Mouse (Mus musculus): ENCODE results near the gene Pfn3. TPM values are rescaled to one million over a fixed set of nuclear protein-coding genes. Genes with fewer than 3 reads are reported as not detected.

The Pfn3 gene
- polyA plus RNA-seq, 1 experiment from 2014 or later, result not detected

GRCm38 (mm10) chr13:55403266-55403665 lies 11.8 kb downstream of the Pfn3 start:
- H3K27me3 ChIP-seq (replicated peaks; ENCODE audit: insufficient read depth, low read length), result no peaks in the 10 kb centered on the region

DNA sequence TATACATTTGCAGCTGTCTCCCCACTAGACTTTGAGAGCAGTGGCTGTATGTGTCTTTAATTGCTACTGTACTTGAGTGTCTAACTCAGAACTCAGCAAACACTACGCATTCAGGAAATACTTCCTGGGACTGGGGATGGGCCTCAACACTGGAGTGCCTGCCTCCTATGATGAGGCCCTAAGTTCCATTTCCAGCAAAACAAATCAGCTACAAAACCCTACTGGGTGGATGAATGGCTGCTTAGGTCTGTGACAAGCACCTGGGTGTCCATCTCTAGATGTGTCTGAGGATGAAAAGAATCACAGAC lies 15.0 kb downstream of the Pfn3 start:
- Histone ChIP-seq H3K9ac (replicated peaks; ENCODE audit: low read depth) (no peak overlapping the region), H3K4me3 (ENCODE audit: low read depth, low read length) (no peak overlapping the region), H3K4me1 (ENCODE audit: insufficient read depth, low read depth, low read length) (no peaks in the 10 kb centered on the region), H3K36me3 (ENCODE audit: insufficient read depth, low read length) (no peaks in the 10 kb centered on the region), H3K27me3 (replicated peaks; ENCODE audit: insufficient read depth, low read length) (no peaks in the 10 kb centered on the region), H3K9me3 (ENCODE audit: low read length) (no peaks in the 10 kb centered on the region), H3K4me2 (replicated peaks; ENCODE audit: low read depth, low read length) (no peak overlapping the region), H3K27ac (ENCODE audit: low read length) (no peak overlapping the region)
- 35% methylated on average over 1 of the region's 1 CpGs for WGBS
- TF ChIP-seq EP300 (IDR thresholded peaks at IDR 0.05), result no peak
- TF ChIP-seq CTCF (IDR thresholded peaks at IDR 0.05), result no peak
- DNase-seq (ENCODE audit: low spot score) (peak; percentile 30), ATAC-seq (no peak; the same call in 1 of the 2 replicates)

More at GRCm38 (mm10) chr13:55403266-55403665, 11.8 kb downstream of the Pfn3 start:
- TF ChIP-seq EP300 (IDR thresholded peaks at IDR 0.05), result no peak
- no peak for TF ChIP-seq CTCF (IDR thresholded peaks at IDR 0.05)
- H3K9ac ChIP-seq (replicated peaks; ENCODE audit: low read depth), result no peak overlapping the region
- DNase-seq (ENCODE audit: low spot score) (no peak), ATAC-seq (no peak)
- 0 out of 2 replicates have a peak, but pooled peaks cover 2% of the 10 kb centered on the region for H3K4me1 ChIP-seq (ENCODE audit: insufficient read depth, low read depth, low read length)
- no peak overlapping the region for H3K27ac ChIP-seq (ENCODE audit: low read length)
- no peaks in the 10 kb centered on the region for H3K9me3 ChIP-seq (ENCODE audit: low read length)
- H3K36me3 ChIP-seq (ENCODE audit: insufficient read depth, low read length), result no peaks in the 10 kb centered on the region
- WGBS, result 70% methylated on average over 7 of the region's 7 CpGs
- no peak overlapping the region for H3K4me3 ChIP-seq (ENCODE audit: low read depth, low read length)
- no peak overlapping the region for H3K4me2 ChIP-seq (replicated peaks; ENCODE audit: low read depth, low read length)

DNA sequence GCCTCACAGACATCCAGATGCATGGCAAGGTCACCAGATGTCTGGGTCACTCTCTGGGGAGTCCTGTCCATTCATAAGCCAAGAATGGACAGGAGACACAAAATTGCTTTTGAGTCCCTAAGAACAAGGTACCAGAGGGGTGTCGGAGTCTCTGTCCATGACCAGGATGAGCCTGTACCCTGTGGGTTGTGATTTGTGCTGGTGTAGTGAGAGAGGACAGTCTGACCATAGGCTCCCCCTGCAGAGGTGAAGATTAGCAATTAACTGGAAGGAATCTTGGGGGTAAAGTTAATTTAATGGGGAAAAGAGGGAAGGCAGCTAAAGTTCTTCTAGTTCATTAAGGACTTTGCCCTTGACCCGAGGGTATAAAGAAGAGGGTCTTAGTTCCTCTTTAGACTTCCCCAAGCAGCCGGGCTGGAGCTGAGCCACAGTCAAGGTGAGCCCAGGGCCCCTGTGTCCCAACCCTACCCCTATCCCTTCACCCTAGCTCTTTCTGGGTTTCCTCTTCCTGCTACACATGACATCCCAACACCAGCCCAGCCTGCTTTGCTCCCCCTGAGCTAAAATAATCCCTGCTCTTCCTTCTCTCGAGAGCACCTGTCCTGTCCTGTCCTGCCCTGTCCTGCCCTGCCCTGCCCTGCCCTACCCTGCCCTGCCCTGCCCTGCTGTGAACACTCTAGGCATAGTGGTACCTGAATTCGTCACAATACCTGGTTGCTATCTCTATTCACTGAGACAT lies 15.6 kb downstream of the Pfn3 start:
- 38% methylated on average over 5 of the region's 5 CpGs for WGBS

DNA sequence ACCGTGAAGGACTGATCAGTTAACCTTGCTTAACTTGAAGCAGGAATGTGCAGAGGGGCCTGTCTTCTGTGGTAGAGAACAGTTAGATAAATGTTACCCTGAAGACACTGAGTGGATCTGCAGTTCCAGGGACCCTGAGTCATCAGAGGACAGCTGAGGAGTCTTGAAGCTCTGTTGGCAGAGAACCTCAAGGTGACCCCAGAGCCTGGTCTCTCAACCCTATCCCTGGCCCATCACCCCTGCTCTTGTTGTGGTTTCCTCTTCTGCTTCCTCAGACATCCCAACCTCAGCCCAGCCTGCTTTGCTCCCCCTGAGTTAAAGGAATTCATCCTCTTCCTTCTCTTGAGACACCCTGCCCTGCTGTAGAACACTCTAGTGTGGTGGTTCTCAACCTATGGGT lies 16.9 kb downstream of the Pfn3 start, which contains the start of gene Slc34a1:
Slc34a1 (plus strand) TSS at position 100 of the 400 bp plus-strand sequence.
- 68% methylated on average over 1 of the region's 1 CpGs for WGBS
- Histone ChIP-seq H3K27me3 (replicated peaks; ENCODE audit: insufficient read depth, low read length) (no peaks in the 10 kb centered on the region), H3K9me3 (ENCODE audit: low read length) (no peaks in the 10 kb centered on the region), H3K9ac (replicated peaks; ENCODE audit: low read depth) (no peak within 1 kb of the TSS), H3K4me1 (ENCODE audit: insufficient read depth, low read depth, low read length) (no peaks in the 10 kb centered on the region), H3K4me2 (replicated peaks; ENCODE audit: low read depth, low read length) (no peak within 1 kb of the TSS), H3K27ac (ENCODE audit: low read length) (no peak within 1 kb of the TSS), H3K4me3 (ENCODE audit: low read depth, low read length) (no peak within 1 kb of the TSS), H3K36me3 (ENCODE audit: insufficient read depth, low read length) (no peaks in the 10 kb centered on the region)
- TF ChIP-seq CTCF (IDR thresholded peaks at IDR 0.05) (no peak), EP300 (IDR thresholded peaks at IDR 0.05) (no peak)
- ATAC-seq (no peak), DNase-seq (ENCODE audit: low spot score) (no peak)

More for the DNA sequence above, 15.6 kb downstream of the Pfn3 start:
- H3K4me2 ChIP-seq (replicated peaks; ENCODE audit: low read depth, low read length), result no peak overlapping the region
- TF ChIP-seq CTCF (IDR thresholded peaks at IDR 0.05) (no peak), EP300 (IDR thresholded peaks at IDR 0.05) (no peak)
- H3K27ac ChIP-seq (ENCODE audit: low read length), result no peak overlapping the region
- DNase-seq (ENCODE audit: low spot score) (no peak), ATAC-seq (no peak; the same call in 1 of the 2 replicates)
- H3K27me3 ChIP-seq (replicated peaks; ENCODE audit: insufficient read depth, low read length), result no peaks in the 10 kb centered on the region
- no peaks in the 10 kb centered on the region for H3K9me3 ChIP-seq (ENCODE audit: low read length)
- H3K9ac ChIP-seq (replicated peaks; ENCODE audit: low read depth), result no peak overlapping the region
- H3K36me3 ChIP-seq (ENCODE audit: insufficient read depth, low read length), result no peaks in the 10 kb centered on the region
- no peaks in the 10 kb centered on the region for H3K4me1 ChIP-seq (ENCODE audit: insufficient read depth, low read depth, low read length)
- H3K4me3 ChIP-seq (ENCODE audit: low read depth, low read length), result no peak overlapping the region

DNA sequence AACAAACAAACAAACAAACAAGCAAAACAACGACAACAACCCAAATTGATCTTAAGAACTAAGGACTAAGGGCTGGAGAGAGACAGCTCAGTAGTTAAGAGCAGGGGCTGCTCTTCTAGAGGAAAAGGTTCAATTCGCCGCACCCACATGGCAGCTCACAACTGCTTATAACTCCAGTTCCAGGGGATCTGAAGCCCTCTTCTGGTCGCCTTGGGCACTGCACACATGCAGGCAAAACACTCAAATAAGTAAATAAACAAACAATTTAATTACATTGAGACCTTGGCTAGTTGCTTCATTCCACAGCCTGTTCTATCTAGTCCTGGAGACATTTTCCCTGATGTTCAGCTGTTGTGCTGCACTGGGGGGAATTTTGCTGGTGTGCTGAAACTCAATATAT lies 22.1 kb downstream of the Pfn3 start:
- no peaks in the 10 kb centered on the region for H3K4me1 ChIP-seq (ENCODE audit: insufficient read depth, low read depth, low read length)
- no peak overlapping the region for H3K4me3 ChIP-seq (ENCODE audit: low read depth, low read length)
- no peak for DNase-seq (ENCODE audit: low spot score)
- no peak overlapping the region for H3K27ac ChIP-seq (ENCODE audit: low read length)
- H3K27me3 ChIP-seq (replicated peaks; ENCODE audit: insufficient read depth, low read length), result no peaks in the 10 kb centered on the region
- no peaks in the 10 kb centered on the region for H3K36me3 ChIP-seq (ENCODE audit: insufficient read depth, low read length)
- 63% methylated on average over 4 of the region's 4 CpGs for WGBS
- ATAC-seq, result no peak
- H3K9me3 ChIP-seq (ENCODE audit: low read length), result no peaks in the 10 kb centered on the region
- no peak overlapping the region for H3K9ac ChIP-seq (replicated peaks; ENCODE audit: low read depth)
- no peak for TF ChIP-seq EP300 (IDR thresholded peaks at IDR 0.05)
- TF ChIP-seq CTCF (IDR thresholded peaks at IDR 0.05), result peak; percentile 55
- no peak overlapping the region for H3K4me2 ChIP-seq (replicated peaks; ENCODE audit: low read depth, low read length)

DNA sequence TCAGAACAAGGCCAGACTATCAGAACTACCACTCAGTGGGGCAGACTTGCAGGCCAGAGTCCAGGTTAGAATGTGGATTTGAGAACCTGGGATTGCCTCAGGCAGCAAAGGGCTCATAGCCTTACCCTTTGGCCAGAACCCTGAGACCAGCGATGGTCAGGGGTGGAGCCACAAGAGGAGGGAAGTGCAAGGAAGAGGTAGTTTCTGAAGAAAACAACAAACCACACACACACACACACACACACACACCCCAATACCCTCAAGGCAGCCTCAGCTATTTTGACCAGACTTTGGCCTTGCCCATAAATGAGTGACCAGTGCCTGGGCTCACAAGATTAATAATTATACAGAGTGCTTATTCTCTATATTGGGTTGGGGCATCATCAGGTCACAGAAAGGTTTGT lies 23.4 kb downstream of the Pfn3 start:
- no peak for ATAC-seq
- no peak overlapping the region for H3K9ac ChIP-seq (replicated peaks; ENCODE audit: low read depth)
- TF ChIP-seq EP300 (IDR thresholded peaks at IDR 0.05) (no peak), CTCF (IDR thresholded peaks at IDR 0.05) (no peak)

More for the DNA sequence above, 23.4 kb downstream of the Pfn3 start:
- H3K27ac ChIP-seq (ENCODE audit: low read length), result no peak overlapping the region
- no peaks in the 10 kb centered on the region for H3K4me1 ChIP-seq (ENCODE audit: insufficient read depth, low read depth, low read length)
- H3K9me3 ChIP-seq (ENCODE audit: low read length), result no peaks in the 10 kb centered on the region
- 75% methylated on average over 1 of the region's 1 CpGs for WGBS
- no peaks in the 10 kb centered on the region for H3K27me3 ChIP-seq (replicated peaks; ENCODE audit: insufficient read depth, low read length)
- no peak overlapping the region for H3K4me3 ChIP-seq (ENCODE audit: low read depth, low read length)
- no peak overlapping the region for H3K4me2 ChIP-seq (replicated peaks; ENCODE audit: low read depth, low read length)
- no peak for DNase-seq (ENCODE audit: low spot score)
- H3K36me3 ChIP-seq (ENCODE audit: insufficient read depth, low read length), result no peaks in the 10 kb centered on the region
